ENCODE assay signal across 14 mouse cellular contexts in genomic region chr16:78635774-78636173, GRCm38 (mm10). TPM values are rescaled to one million over a fixed set of nuclear protein-coding genes. Genes with fewer than 3 reads are reported as not detected.
DNase-seq lines count a peak whose midpoint lies in the region; ATAC-seq lines count a peak whose summit lies in the region.
"Had no signal": no experiment of that assay in that cellular context is flagged by ENCODE, and none has a peak within 500 bp of the region (broad histone marks: within the 10 kb centered on the region; RNA-seq: fewer than 3 reads in every experiment).

No protein-coding gene starts in this region.

- H3K4me3 ChIP-seq in forebrain, embryonic 14.5 days (ENCODE audit: low read depth, low read length), result no peak overlapping the region
- no peak overlapping the region for H3K4me3 ChIP-seq in forebrain, embryonic 12.5 days (replicated peaks)
- no peak overlapping the region for H3K4me3 ChIP-seq in kidney, embryonic 16.5 days (ENCODE audit: low read length)
- no peak overlapping the region for H3K4me3 ChIP-seq in midbrain, embryonic 15.5 days
- H3K4me3 ChIP-seq in midbrain, embryonic 10.5 days, result no peak overlapping the region
- no peak overlapping the region for H3K4me3 ChIP-seq in neural tube, embryonic 15.5 days (replicated peaks)
- H3K4me3 ChIP-seq: embryonic facial prominence, embryonic 12.5 days; gastrocnemius, adult 2 months; heart, embryonic 15.5 days; layer of hippocampus, adult 2 months; liver, embryonic 13.5 days; lung, embryonic 15.5 days; megakaryocyte, embryonic 14.5 days had no signal

- no peaks in the 10 kb centered on the region for H3K4me1 ChIP-seq in forebrain, embryonic 14.5 days (ENCODE audit: control insufficient read depth, insufficient read depth, low read length)
- H3K4me1 ChIP-seq in forebrain, embryonic 12.5 days, result no peaks in the 10 kb centered on the region
- no peaks in the 10 kb centered on the region for H3K4me1 ChIP-seq in kidney, embryonic 16.5 days (ENCODE audit: insufficient read depth, low read length)
- no peaks in the 10 kb centered on the region for H3K4me1 ChIP-seq in midbrain, embryonic 15.5 days
- no peaks in the 10 kb centered on the region for H3K4me1 ChIP-seq in midbrain, embryonic 10.5 days
- no peaks in the 10 kb centered on the region for H3K4me1 ChIP-seq in neural tube, embryonic 15.5 days
- H3K4me1 ChIP-seq: embryonic facial prominence, embryonic 12.5 days; heart, embryonic 15.5 days; liver, embryonic 13.5 days; lung, embryonic 15.5 days; megakaryocyte, embryonic 14.5 days had no signal

- ATAC-seq in forebrain, embryonic 14.5 days, result peak; percentile 16; the same call in 1 of the 2 replicates
- ATAC-seq in forebrain, embryonic 12.5 days (ENCODE audit: low FRiP score), result no peak
- ATAC-seq in kidney, embryonic 16.5 days (ENCODE audit: low FRiP score, low TSS enrichment), result 0 out of 2 replicates have a peak, but pooled peaks have one; percentile 21
- peak; percentile 41; the same call in 1 of the 2 replicates for ATAC-seq in midbrain, embryonic 15.5 days (replicated peaks)
- peak; percentile 28; the same call in 1 of the 2 replicates for ATAC-seq in neural tube, embryonic 15.5 days (ENCODE audit: low FRiP score)

- no peak for DNase-seq in forebrain, embryonic 14.5 days (ENCODE audit: low spot score)
- no peak for DNase-seq in kidney, postnatal 14 days
- no peak for DNase-seq in midbrain, embryonic 10.5 days (ENCODE audit: low spot score)
- DNase-seq: liver, embryonic 13.5 days had no signal

- H3K27ac ChIP-seq in forebrain, embryonic 14.5 days (ENCODE audit: low read depth, low read length), result no peak overlapping the region
- no peak overlapping the region for H3K27ac ChIP-seq in forebrain, embryonic 12.5 days
- no peak overlapping the region for H3K27ac ChIP-seq in kidney, embryonic 16.5 days (ENCODE audit: low read length)
- no peak overlapping the region for H3K27ac ChIP-seq in midbrain, embryonic 15.5 days
- no peak overlapping the region for H3K27ac ChIP-seq in midbrain, embryonic 10.5 days (replicated peaks)
- no peak overlapping the region for H3K27ac ChIP-seq in neural tube, embryonic 15.5 days (replicated peaks)
- H3K27ac ChIP-seq: embryonic facial prominence, embryonic 12.5 days; gastrocnemius, adult 2 months; heart, embryonic 15.5 days; layer of hippocampus, adult 2 months; liver, embryonic 13.5 days; lung, embryonic 15.5 days had no signal

- H3K4me2 ChIP-seq in forebrain, embryonic 14.5 days (ENCODE audit: low read length), result no peak overlapping the region
- H3K4me2 ChIP-seq in forebrain, embryonic 12.5 days, result no peak overlapping the region
- no peak overlapping the region for H3K4me2 ChIP-seq in kidney, embryonic 16.5 days (replicated peaks; ENCODE audit: low read depth, low read length)
- no peak overlapping the region for H3K4me2 ChIP-seq in midbrain, embryonic 15.5 days
- H3K4me2 ChIP-seq in neural tube, embryonic 15.5 days, result no peak overlapping the region
- H3K4me2 ChIP-seq: embryonic facial prominence, embryonic 12.5 days; heart, embryonic 15.5 days; liver, embryonic 13.5 days; lung, embryonic 15.5 days had no signal

- H3K9ac ChIP-seq in forebrain, embryonic 14.5 days (ENCODE audit: low read length), result no peak overlapping the region
- H3K9ac ChIP-seq in forebrain, embryonic 12.5 days, result no peak overlapping the region
- H3K9ac ChIP-seq in kidney, embryonic 16.5 days (replicated peaks; ENCODE audit: low read length), result no peak overlapping the region
- no peak overlapping the region for H3K9ac ChIP-seq in midbrain, embryonic 15.5 days
- no peak overlapping the region for H3K9ac ChIP-seq in neural tube, embryonic 15.5 days (replicated peaks)
- H3K9ac ChIP-seq: embryonic facial prominence, embryonic 12.5 days; heart, embryonic 15.5 days; liver, embryonic 13.5 days; lung, embryonic 15.5 days had no signal

- no peaks in the 10 kb centered on the region for H3K27me3 ChIP-seq in forebrain, embryonic 14.5 days (replicated peaks; ENCODE audit: control insufficient read depth, insufficient read depth, low read length)
- no peaks in the 10 kb centered on the region for H3K27me3 ChIP-seq in forebrain, embryonic 12.5 days
- H3K27me3 ChIP-seq in kidney, embryonic 16.5 days (ENCODE audit: insufficient read depth, low read length), result no peaks in the 10 kb centered on the region
- no peaks in the 10 kb centered on the region for H3K27me3 ChIP-seq in midbrain, embryonic 15.5 days (replicated peaks)
- no peaks in the 10 kb centered on the region for H3K27me3 ChIP-seq in midbrain, embryonic 10.5 days (ENCODE audit: low read depth, poor library complexity, severe bottlenecking)
- H3K27me3 ChIP-seq in neural tube, embryonic 15.5 days (replicated peaks), result 0 out of 2 replicates have a peak, but pooled peaks cover 4% of the 10 kb centered on the region
- H3K27me3 ChIP-seq: embryonic facial prominence, embryonic 12.5 days; heart, embryonic 15.5 days; liver, embryonic 13.5 days; lung, embryonic 15.5 days; megakaryocyte, embryonic 14.5 days had no signal

- WGBS in forebrain, embryonic 14.5 days, result 87% methylated on average over 5 of the region's 5 CpGs
- WGBS in forebrain, embryonic 12.5 days, result 86% methylated on average over 5 of the region's 5 CpGs
- 88% methylated on average over 5 of the region's 5 CpGs for WGBS in kidney, embryonic 16.5 days
- 89% methylated on average over 5 of the region's 5 CpGs for WGBS in midbrain, embryonic 15.5 days
- 90% methylated on average over 5 of the region's 5 CpGs for WGBS in midbrain, embryonic 10.5 days
- 88% methylated on average over 5 of the region's 5 CpGs for WGBS in neural tube, embryonic 15.5 days

- H3K9me3 ChIP-seq in forebrain, embryonic 14.5 days (replicated peaks; ENCODE audit: control insufficient read depth, low read length), result no peaks in the 10 kb centered on the region
- H3K9me3 ChIP-seq in forebrain, embryonic 12.5 days, result no peaks in the 10 kb centered on the region
- H3K9me3 ChIP-seq in kidney, embryonic 16.5 days (ENCODE audit: low read length), result no peaks in the 10 kb centered on the region
- no peaks in the 10 kb centered on the region for H3K9me3 ChIP-seq in midbrain, embryonic 15.5 days
- no peaks in the 10 kb centered on the region for H3K9me3 ChIP-seq in midbrain, embryonic 10.5 days (replicated peaks)
- H3K9me3 ChIP-seq in neural tube, embryonic 15.5 days (replicated peaks), result no peaks in the 10 kb centered on the region
- H3K9me3 ChIP-seq: embryonic facial prominence, embryonic 12.5 days; heart, embryonic 15.5 days; liver, embryonic 13.5 days; lung, embryonic 15.5 days had no signal

- H3K36me3 ChIP-seq in forebrain, embryonic 14.5 days (ENCODE audit: control insufficient read depth, insufficient read depth, low read length), result no peaks in the 10 kb centered on the region
- no peaks in the 10 kb centered on the region for H3K36me3 ChIP-seq in forebrain, embryonic 12.5 days (replicated peaks)
- no peaks in the 10 kb centered on the region for H3K36me3 ChIP-seq in kidney, embryonic 16.5 days (ENCODE audit: insufficient read depth, low read length)
- no peaks in the 10 kb centered on the region for H3K36me3 ChIP-seq in midbrain, embryonic 15.5 days (replicated peaks)
- no peaks in the 10 kb centered on the region for H3K36me3 ChIP-seq in midbrain, embryonic 10.5 days
- no peaks in the 10 kb centered on the region for H3K36me3 ChIP-seq in neural tube, embryonic 15.5 days
- H3K36me3 ChIP-seq: embryonic facial prominence, embryonic 12.5 days; heart, embryonic 15.5 days; liver, embryonic 13.5 days; lung, embryonic 15.5 days had no signal

RNA-seq across cellular contexts. Expression of gene D16Ertd472e, which starts 59.3 kb away (rescaled TPM):
- 7.3 and 9.8 TPM in 2 replicates for polyA plus RNA-seq in forebrain, embryonic 14.5 days (2014; fragmentation: Nextera tagmentation; extraction: Ambion mirVana)
- polyA plus RNA-seq in forebrain, embryonic 12.5 days (2016; fragmentation: Nextera tagmentation; extraction: Ambion mirVana), result 16.4 and 17.7 TPM in 2 replicates
- polyA plus RNA-seq in kidney, embryonic 16.5 days (2015; fragmentation: Nextera tagmentation; extraction: Ambion mirVana), result 11.9 and 14.2 TPM in 2 replicates
- polyA plus RNA-seq in midbrain, embryonic 15.5 days (2015; fragmentation: Nextera tagmentation; extraction: Ambion mirVana), result 7.5 and 8.1 TPM in 2 replicates
- polyA plus RNA-seq in midbrain, embryonic 10.5 days (2016; fragmentation: Nextera tagmentation; extraction: Ambion mirVana), result 19.3 and 21.5 TPM in 2 replicates
- 4.7 and 10.8 TPM in 2 replicates for polyA plus RNA-seq in neural tube, embryonic 15.5 days (2015; fragmentation: Nextera tagmentation; extraction: Ambion mirVana)
